Mouse (Mus musculus) spleen, postnatal 10 days (tissue): ENCODE measurements at regions not wholly inside any gene's neighbourhood (a gene's known extent, or its start where the extent isn't known, plus 50 kb on each side); places are given as distances from the start of the nearest gene placed in this dataset.
"Not testable (repeated sequence)": the region's sequence is repeated elsewhere in the genome, so short reads cannot be mapped to it uniquely, and the experiment has no call there.

Experiments used
- DNase-seq, 2 experiments: peaks; one replicate each; pipeline ENCODE4 v3.0.0; 2021 to 2022; ENCODE audit warnings: low spot score in 2 of 2

- DNase-seq: no peak
These were observed 88.3 kb upstream of the Tmem28 start for GRCm38 (mm10) chrX:99732526-99732925.

DNA sequence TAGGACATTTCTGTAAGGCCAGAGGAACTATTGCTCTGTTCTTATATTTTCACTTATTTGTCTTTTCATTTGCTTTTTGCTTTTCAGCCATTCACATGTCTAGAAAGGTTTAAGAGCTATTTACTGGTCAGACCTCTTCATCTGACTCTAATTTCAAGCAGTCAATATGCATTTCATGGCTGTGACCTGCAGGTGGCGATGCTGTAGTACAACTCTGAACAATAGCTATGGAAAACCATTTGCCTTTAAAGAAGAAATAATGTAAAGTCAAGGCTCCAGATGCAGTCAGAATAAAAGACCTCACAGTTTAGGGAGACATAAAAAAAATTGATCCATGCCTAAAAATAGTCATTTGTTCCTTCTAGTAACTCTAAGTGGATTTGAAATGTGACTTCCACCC is 95.7 kb upstream of the Tmem28 start:
- DNase-seq: peak in 1 of 2 experiments; percentile 11

- DNase-seq: no peak
These were observed 125.5 kb upstream of the Tmem28 start for GRCm38 (mm10) chrX:99695366-99695765.

GRCm38 (mm10) chrX:99690971-99691370 is 129.8 kb upstream of the Tmem28 start:
- DNase-seq: no peak

GRCm38 (mm10) chrX:99689761-99690160 is 131.1 kb upstream of the Tmem28 start:
- DNase-seq: no peak

DNA sequence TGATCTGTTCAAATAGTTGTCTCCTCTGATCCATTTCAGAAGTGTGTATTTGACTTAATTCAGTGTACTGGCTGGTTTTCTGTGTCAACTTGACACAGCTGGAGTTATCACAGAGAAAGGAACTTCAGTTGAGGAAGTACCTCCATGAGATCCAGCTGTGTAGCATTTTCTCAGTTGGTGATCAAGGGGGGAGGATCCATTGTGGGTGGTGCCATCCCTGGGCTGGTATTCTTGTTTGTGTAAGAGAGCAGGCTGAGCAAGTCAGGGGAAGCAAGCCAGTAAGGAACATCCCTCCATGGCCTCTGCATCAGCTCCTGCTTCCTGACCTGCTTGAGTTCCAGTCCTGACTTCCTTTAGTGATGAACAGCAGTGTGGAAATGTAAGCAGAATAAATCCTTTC is 138.3 kb upstream of the Tmem28 start:
- not testable (repeated sequence) for DNase-seq

DNA sequence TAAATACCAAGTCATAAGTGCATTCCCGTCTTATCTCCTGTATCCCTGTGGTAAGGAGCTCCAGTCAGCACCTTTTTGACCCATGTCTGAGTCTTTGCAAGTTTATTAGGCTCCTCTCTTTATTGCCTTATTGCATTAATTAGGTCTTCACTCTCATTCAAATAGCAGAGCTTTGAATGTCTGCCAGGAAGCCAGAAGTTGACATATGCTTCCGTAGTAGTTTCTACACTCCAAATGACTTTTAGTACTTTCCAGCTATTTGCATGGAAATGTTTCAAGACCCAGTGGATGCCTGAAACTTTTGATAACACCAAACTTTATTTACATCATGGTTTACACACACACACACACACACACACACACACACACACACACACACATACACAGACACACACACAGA is 153.2 kb upstream of the Tmem28 start:
- DNase-seq: no peak

- no peak for DNase-seq
These were observed 158.3 kb upstream of the Tmem28 start for GRCm38 (mm10) chrX:99662566-99662965.

GRCm38 (mm10) chrX:99659496-99660140 is 161.2 kb upstream of the Tmem28 start:
- no peak for DNase-seq

DNA sequence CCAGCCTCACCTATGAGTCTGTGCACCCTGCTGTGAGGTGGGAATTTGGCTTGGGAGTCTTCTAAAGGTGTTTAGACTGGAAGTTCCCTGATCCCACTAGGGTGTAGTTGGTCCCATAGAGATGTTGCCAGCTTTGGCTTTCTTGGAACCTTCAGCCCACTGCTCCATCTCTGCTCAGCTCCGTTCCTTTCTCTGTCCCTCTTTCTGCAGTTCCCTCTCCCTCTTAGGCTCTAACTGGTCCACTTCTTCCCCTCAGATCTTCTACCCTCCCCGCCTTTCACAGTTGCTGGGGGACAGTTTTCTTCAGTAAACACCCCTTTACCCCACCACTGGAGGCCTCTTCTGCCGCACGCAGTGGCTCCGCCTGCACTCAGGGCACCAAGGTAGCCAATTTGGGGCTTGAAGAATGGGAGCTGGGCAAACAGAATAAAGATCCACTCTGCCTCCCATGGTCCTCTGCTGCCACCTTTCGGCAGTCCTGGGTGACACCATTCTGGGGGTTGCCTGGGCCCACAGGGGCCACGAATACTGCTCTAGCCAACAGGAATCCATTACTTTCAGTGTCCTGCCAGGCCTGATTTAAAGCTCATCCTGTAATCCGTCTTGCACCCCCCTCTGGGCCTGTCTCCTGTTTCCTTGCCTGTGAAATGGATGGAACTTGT is 162.9 kb upstream of the Tmem28 start:
- peak; percentile 21 to 64 for DNase-seq

- no peak for DNase-seq
These were observed 163.8 kb upstream of the Tmem28 start for GRCm38 (mm10) chrX:99656988-99657387.

DNA sequence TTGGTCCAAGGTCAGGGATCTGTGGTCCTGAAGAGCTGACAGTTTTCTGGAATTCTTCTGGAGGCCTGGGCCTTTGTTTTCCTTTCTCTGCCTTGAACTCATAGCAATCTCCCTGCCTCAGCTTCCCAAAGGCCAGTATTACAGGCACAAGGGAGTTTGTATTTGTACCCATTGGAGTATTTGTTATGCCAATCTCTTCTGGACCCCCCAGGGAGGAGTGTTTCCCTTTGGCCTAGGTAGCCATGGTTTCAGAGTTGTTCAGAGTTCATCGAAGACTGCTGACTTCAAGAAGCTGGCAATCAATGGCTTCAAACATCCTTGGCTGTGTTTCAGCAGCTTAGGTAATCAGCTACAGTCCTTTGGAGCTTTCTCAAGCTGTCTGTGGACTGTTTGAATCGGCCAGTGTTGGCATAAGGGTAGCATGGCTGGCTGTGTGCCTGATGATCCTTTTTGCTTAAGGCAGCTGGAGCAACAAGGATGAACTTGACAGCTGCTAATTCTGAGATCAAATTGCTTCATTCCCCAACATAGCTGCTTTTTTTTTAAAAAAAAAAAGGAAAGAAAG is 161.2 kb upstream of the Pja1 start:
- DNase-seq: no peak

DNA sequence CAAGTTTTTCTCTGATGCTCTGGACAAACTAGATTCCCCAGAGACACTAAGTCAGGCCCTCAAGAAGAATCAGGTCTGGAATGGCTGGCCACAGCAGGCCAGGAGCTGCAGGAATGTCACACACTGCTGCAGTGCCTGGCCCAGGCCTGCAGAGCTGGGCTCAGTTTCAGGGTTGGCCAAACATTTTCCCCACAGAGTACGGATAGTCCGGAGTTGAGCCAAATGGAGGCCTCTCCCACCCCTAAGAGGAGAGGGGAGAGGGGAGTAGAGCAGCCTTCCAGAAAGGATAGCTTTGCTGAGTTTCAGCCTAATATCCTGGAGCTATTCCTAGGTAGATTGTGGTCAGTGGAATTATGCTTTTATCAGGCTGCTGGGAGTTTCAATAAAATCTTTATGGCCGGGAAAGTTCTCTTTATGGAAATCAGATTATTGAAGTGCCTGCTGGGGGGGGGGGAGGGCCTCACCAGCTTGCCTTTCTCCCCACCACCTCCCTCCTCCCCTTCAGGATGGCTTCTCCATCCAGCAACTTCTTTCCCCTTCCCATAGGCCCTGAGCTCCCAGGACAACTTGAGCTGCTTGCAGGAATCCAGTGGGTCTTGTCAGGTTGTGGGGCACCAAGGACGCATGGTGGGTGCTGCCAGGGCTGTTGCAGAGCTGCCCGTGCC is 153.6 kb upstream of the Pja1 start:
- no peak for DNase-seq

DNA sequence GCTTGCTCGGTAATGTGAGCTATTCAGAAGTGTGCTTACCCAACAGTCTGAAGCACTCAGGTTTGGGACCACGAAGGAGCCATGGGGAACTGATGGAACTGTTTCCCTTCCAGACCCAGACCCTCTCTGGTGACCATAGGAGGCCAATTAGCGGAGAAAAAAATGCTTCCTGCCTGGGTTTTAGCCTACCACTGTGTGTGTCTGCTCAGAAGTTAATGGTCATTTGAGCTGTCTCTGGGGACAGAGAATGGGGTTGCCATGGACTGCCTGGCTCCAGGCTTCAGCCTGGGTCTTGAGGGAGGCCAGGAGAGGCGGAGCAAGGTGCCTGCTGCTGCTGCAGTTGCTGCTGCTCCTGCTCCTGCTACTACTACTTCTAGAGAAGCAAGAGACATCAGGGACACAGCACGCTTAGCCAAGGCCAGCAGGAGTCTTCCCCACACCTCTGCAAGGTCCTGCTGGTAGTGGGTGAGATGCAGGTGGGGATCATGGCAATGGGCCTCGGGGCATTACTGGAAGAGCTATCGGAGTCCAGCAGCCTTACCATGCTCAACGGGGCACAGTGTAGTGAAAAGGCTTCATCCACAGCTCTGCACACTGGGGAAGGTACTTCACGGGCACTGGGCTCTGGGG is 141.2 kb upstream of the Pja1 start:
- no peak for DNase-seq

DNA sequence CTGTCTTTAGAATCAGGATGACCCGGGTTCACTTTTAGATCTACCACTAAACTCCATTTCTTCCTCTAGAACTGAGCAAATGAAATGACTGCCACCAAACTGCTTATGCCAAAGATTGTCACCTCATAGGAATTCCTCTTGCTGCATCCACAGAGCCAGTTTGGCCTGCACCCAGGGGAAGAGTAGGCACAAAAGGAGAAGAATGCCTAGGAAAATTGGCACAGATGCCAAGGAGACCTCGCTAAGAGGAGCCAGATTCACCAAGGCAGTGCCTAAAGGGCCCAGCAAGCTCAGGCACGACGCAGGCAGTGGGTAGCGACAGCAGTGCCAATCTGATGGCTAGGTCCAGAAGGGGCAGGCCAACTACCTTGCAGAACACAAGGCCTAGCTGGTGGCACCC is 139.0 kb upstream of the Pja1 start:
- no peak for DNase-seq

DNA sequence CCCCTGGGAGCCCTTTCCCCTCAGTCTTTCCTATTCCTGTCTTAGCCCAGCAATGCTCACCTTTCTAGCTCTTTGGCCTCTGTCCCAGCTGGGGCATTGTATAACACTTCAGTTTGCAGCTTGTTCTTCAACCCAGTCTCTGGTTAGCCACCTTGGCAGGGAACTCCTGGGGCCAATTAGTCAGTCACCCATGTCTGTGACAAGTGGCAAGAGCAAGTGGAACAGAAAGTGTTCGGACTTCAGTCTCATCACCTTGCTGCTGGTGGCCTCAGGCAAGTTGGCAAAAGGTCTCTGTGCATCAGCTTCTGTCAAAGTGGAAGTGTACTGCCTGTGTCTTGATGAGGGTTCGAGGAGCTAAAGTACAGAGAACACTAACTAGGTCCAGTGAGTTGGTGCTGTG is 138.5 kb upstream of the Pja1 start:
- no peak for DNase-seq

GRCm38 (mm10) chrX:99608284-99608692 is 137.2 kb upstream of the Pja1 start:
- no peak for DNase-seq

GRCm38 (mm10) chrX:99605084-99605824 is 134.2 kb upstream of the Pja1 start:
- DNase-seq: no peak

DNA sequence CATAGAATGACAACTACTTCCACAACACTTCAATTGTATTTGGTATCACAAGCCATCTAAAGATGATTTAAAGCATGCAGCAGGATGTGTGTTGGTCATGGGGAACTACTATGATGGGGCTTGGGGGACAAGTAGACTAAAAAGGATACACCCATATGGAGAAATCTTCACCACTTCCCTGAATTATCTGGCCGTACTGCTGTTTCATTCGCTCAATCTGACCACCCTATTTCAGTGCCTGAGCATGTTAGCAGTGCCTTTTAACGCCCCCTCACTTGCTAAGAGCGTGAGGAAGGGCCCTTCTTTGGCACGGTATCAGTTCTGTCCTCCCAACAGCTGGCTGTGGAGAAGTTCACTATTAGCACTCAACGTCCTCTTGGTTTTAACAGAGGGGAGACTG is 132.6 kb upstream of the Pja1 start:
- no peak for DNase-seq

GRCm38 (mm10) chrX:99602268-99602885 is 131.3 kb upstream of the Pja1 start:
- no peak for DNase-seq

GRCm38 (mm10) chrX:99595493-99595892 is 124.4 kb upstream of the Pja1 start:
- DNase-seq: no peak
